Mouse (Mus musculus): ENCODE measurements around the gene Gmppb. TPM values are rescaled to one million over a fixed set of nuclear protein-coding genes. Genes with fewer than 3 reads are reported as not detected.

Gmppb gene
- polyA plus RNA-seq, 1 experiment = 32.3 TPM

DNA sequence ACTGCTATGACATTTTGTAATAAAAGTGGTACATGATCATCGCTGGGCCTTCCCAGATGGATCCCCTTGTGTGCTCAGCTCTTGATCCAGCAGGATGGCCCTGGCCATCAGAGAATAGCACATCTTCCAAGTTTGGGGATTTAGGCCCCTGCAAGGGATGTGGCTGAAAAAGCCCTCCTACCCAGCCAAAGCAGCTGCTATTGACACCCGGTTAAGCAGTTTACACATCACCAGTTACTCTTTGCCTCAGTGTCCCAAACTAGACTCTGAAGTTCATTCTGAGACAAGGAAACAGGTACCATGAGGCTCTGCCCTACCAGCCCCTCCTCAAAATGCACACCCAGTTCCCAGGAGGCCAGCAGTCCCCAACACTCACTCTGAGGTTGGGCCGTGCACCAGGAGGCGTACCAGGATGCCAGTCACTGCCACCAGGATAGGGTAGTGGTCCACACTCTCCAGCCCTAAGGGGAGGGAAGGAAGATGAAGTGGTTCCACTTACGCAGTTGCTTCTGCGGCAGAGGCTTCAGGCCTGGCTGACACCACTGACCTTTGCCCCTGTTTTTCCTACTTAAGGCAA is 6.7 kb downstream of the Gmppb start:
- no peak overlapping the region for H3K27ac ChIP-seq (ENCODE audit: insufficient read depth, low read length)
- TF ChIP-seq POLR2A (IDR thresholded peaks at IDR 0.05; ENCODE audit: low read depth, low read length) (0 out of 2 replicates have a peak, but pooled peaks have one; percentile 11), CTCF (IDR thresholded peaks at IDR 0.05; ENCODE audit: borderline replicate concordance, insufficient read depth, low read length) (no peak)
- no peak overlapping the region for H3K4me3 ChIP-seq (ENCODE audit: insufficient read depth, low read length)
- no peaks in the 10 kb centered on the region for H3K4me1 ChIP-seq (ENCODE audit: control insufficient read depth, insufficient read depth, low read length)

DNA sequence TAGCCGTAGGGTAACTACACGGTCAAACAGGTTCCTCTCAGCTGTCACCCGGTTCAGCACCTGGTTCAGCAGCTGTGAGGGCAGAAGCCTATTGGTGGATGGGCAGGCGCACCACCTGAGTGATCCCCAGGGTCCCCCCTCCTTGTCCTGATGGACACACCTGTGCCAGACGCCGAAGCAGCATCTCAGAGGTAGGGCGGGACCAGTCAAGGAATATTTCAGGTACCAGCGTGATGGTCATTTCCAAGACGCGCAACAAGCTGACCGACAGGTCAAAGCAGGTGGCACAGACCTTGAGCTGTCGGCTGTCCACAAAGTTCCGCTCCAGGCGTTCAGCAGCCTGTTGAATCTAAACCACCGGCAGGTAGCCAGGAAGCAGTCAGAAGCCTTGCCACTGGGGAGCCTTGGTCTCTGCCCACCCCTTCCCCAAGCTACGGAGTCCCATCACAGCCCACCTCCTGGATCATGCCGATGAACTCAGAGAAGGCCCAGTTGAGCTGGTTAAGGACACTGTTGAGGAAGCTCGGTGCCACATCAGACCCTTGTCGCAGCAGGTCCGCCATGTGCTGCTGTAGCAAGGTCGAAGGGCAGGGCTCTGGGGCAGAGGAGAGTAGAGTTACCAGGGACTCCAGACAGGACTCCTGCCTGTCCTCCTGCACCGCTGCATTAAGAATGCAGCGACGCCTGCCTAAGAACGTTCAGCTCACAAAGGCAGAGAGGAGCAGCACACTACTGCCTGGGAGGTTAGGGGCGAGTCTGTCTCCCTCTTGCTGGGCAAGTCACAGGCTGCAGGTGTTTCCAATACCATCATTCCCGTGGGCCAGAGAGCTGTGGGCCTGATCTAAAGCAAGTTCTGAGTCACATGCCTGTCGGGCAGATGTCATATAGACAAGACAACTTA is 7.6 kb downstream of the Gmppb start:
- H3K4me3 ChIP-seq (ENCODE audit: insufficient read depth, low read length) = no peak overlapping the region
- TF ChIP-seq POLR2A (IDR thresholded peaks at IDR 0.05; ENCODE audit: low read depth, low read length) (no peak), CTCF (IDR thresholded peaks at IDR 0.05; ENCODE audit: borderline replicate concordance, insufficient read depth, low read length) (no peak)
- no peaks in the 10 kb centered on the region for H3K4me1 ChIP-seq (ENCODE audit: control insufficient read depth, insufficient read depth, low read length)
- H3K27ac ChIP-seq (ENCODE audit: insufficient read depth, low read length) = no peak overlapping the region

DNA sequence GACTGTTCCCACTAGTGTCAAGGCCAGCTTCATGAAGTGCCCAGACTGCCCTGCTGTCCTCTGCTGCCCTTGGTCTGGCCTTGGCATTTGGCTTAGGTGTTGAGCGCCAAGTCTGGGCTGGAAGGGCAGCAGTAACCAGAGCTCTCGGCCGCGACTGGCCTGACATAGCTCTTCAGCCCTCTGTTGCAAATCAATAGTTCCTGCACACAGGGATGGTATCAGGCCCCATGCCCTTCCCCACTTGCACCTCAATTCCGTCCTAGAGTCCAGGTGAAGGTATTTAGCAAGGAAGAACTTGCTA is 8.2 kb downstream of the Gmppb start:
- H3K4me1 ChIP-seq (ENCODE audit: control insufficient read depth, insufficient read depth, low read length) = no peaks in the 10 kb centered on the region
- no peak overlapping the region for H3K4me3 ChIP-seq (ENCODE audit: insufficient read depth, low read length)
- TF ChIP-seq CTCF (IDR thresholded peaks at IDR 0.05; ENCODE audit: borderline replicate concordance, insufficient read depth, low read length) (no peak), POLR2A (IDR thresholded peaks at IDR 0.05; ENCODE audit: low read depth, low read length) (no peak)
- H3K27ac ChIP-seq (ENCODE audit: insufficient read depth, low read length) = no peak overlapping the region

DNA sequence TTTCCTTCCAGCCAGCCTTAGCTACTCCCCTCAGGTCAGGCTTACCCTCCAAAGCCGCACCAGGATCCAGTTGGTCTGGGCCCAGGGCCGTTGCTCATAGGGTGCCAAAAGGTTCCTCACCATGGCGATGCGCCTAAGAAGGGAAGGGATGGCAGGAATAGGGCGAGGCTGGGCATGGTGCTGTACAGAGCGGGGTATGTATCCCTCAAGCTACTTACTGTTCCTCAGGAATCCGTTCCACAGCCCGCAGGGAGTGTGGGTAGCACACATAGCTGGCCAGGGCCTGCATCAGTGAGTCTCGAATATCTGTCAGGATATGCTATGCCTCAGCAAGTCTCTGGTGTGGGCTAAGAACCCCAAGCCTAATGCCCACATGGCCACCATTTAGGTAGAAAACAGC is 9.2 kb downstream of the Gmppb start:
- Histone ChIP-seq H3K27ac (ENCODE audit: insufficient read depth, low read length) (no peak overlapping the region), H3K4me1 (ENCODE audit: control insufficient read depth, insufficient read depth, low read length) (no peaks in the 10 kb centered on the region), H3K4me3 (ENCODE audit: insufficient read depth, low read length) (no peak overlapping the region)
- TF ChIP-seq CTCF (IDR thresholded peaks at IDR 0.05; ENCODE audit: borderline replicate concordance, insufficient read depth, low read length) (no peak), POLR2A (IDR thresholded peaks at IDR 0.05; ENCODE audit: low read depth, low read length) (no peak)

- Histone ChIP-seq H3K27ac (ENCODE audit: insufficient read depth, low read length) (no peak overlapping the region), H3K4me3 (ENCODE audit: insufficient read depth, low read length) (no peak overlapping the region), H3K4me1 (ENCODE audit: control insufficient read depth, insufficient read depth, low read length) (no peaks in the 10 kb centered on the region)
- TF ChIP-seq POLR2A (IDR thresholded peaks at IDR 0.05; ENCODE audit: low read depth, low read length) (no peak), CTCF (IDR thresholded peaks at IDR 0.05; ENCODE audit: borderline replicate concordance, insufficient read depth, low read length) (no peak)
Measured at GRCm38 (mm10) chr9:108062142-108062541, 13.1 kb downstream of the Gmppb start.

DNA sequence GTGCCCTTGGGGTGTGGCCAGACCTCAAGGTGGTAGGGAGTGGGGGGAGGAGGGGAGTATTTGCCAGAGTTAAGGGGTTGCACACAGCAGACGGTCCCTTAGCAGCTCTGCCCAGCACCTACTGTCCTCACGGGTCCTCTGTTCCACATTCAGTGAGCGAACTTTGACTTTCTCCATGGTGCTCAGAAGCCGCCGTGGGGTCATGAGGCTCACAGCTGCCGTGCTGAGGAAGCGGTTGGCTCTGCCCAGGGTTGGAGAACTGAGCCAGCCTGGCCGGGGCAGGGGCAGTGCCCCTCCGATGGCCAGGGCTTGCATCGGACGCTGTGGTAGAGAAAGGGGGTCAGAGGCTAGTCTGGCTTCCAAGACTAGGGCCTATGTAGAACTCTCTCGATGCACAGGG is 14.3 kb downstream of the Gmppb start:
- TF ChIP-seq POLR2A (IDR thresholded peaks at IDR 0.05; ENCODE audit: low read depth, low read length) (no peak), CTCF (IDR thresholded peaks at IDR 0.05; ENCODE audit: borderline replicate concordance, insufficient read depth, low read length) (no peak)

GRCm38 (mm10) chr9:108065491-108066011 is 16.5 kb downstream of the Gmppb start:
- H3K4me3 ChIP-seq (ENCODE audit: insufficient read depth, low read length) = no peak overlapping the region
- no peak overlapping the region for H3K27ac ChIP-seq (ENCODE audit: insufficient read depth, low read length)
- no peaks in the 10 kb centered on the region for H3K4me1 ChIP-seq (ENCODE audit: control insufficient read depth, insufficient read depth, low read length)
- TF ChIP-seq POLR2A (IDR thresholded peaks at IDR 0.05; ENCODE audit: low read depth, low read length) (no peak), CTCF (IDR thresholded peaks at IDR 0.05; ENCODE audit: borderline replicate concordance, insufficient read depth, low read length) (peak; percentile 75; the same call in 1 of the 2 replicates)

More for the DNA sequence above, 14.3 kb downstream of the Gmppb start:
- Histone ChIP-seq H3K27ac (ENCODE audit: insufficient read depth, low read length) (no peak overlapping the region), H3K4me1 (ENCODE audit: control insufficient read depth, insufficient read depth, low read length) (no peaks in the 10 kb centered on the region), H3K4me3 (ENCODE audit: insufficient read depth, low read length) (no peak overlapping the region)

- no peak for TF ChIP-seq CTCF (IDR thresholded peaks at IDR 0.05; ENCODE audit: borderline replicate concordance, insufficient read depth, low read length)
- Histone ChIP-seq H3K27ac (ENCODE audit: insufficient read depth, low read length) (no peak overlapping the region), H3K4me3 (ENCODE audit: insufficient read depth, low read length) (no peak overlapping the region), H3K4me1 (ENCODE audit: control insufficient read depth, insufficient read depth, low read length) (no peaks in the 10 kb centered on the region)
Measured at GRCm38 (mm10) chr9:108067199-108067598, 18.2 kb downstream of the Gmppb start.

- Histone ChIP-seq H3K4me1 (ENCODE audit: control insufficient read depth, insufficient read depth, low read length) (no peaks in the 10 kb centered on the region), H3K27ac (ENCODE audit: insufficient read depth, low read length) (no peak overlapping the region), H3K4me3 (ENCODE audit: insufficient read depth, low read length) (no peak overlapping the region)
- TF ChIP-seq CTCF (IDR thresholded peaks at IDR 0.05; ENCODE audit: borderline replicate concordance, insufficient read depth, low read length) (peak; percentile 44; the same call in 1 of the 2 replicates), POLR2A (IDR thresholded peaks at IDR 0.05; ENCODE audit: low read depth, low read length) (no peak)
Measured at GRCm38 (mm10) chr9:108067900-108068299, 18.9 kb downstream of the Gmppb start.

DNA sequence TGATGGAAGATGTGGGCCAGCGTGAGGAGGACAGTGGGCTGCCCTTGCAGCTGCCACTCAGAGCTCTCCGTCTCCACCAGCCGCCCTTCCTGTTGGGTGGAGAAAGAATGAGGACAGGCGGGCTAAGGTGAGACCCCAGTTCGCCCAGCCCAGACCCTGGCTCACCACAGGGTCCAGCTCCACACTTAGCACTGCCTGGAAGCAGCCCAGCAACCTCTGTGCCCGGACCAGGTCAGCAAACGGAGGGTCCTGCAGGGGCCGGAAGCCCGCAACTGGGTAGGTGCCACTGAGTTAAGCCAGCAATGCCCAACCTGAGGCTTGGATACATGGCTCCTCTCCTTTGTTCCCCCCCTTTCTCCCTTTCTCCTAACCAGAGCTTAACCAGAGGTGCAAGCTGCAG is 20.0 kb downstream of the Gmppb start:
- Histone ChIP-seq H3K4me3 (ENCODE audit: insufficient read depth, low read length) (no peak overlapping the region), H3K27ac (ENCODE audit: insufficient read depth, low read length) (no peak overlapping the region), H3K4me1 (ENCODE audit: control insufficient read depth, insufficient read depth, low read length) (no peaks in the 10 kb centered on the region)
- no peak for TF ChIP-seq POLR2A (IDR thresholded peaks at IDR 0.05; ENCODE audit: low read depth, low read length)
- no peak for TF ChIP-seq CTCF (IDR thresholded peaks at IDR 0.05; ENCODE audit: borderline replicate concordance, insufficient read depth, low read length)

Data from embryonic fibroblast, embryonic 13.5 days (primary cell).